15 mouse cellular contexts compared by ENCODE assay signal in genomic region chr17:13667006-13667405, GRCm38 (mm10).
DNase-seq lines count a peak whose midpoint lies in the region; ATAC-seq lines count a peak whose summit lies in the region.
"Had no signal": no experiment of that assay in that cellular context is flagged by ENCODE, and none has a peak within 500 bp of the region (broad histone marks: within the 10 kb centered on the region; RNA-seq: fewer than 3 reads in every experiment).

No protein-coding gene starts in this region.

- H3K27ac ChIP-seq in forebrain, embryonic 11.5 days (ENCODE audit: low read depth, low read length): peak overlapping the region; percentile 99
- 0 out of 2 replicates have a peak overlapping the region, but pooled peaks have one; percentile 0 for H3K27ac ChIP-seq in hindbrain, embryonic 16.5 days (ENCODE audit: low read depth, low read length)
- H3K27ac ChIP-seq in neural tube, embryonic 15.5 days (replicated peaks): peak overlapping the region; percentile 19
- H3K27ac ChIP-seq: macrophage had no signal

- 0 out of 2 replicates have a peak overlapping the region, but pooled peaks have one; percentile 6 for H3K4me2 ChIP-seq in forebrain, embryonic 11.5 days (ENCODE audit: low read depth, low read length, severe bottlenecking)
- no peak overlapping the region for H3K4me2 ChIP-seq in hindbrain, embryonic 16.5 days (ENCODE audit: low read length)
- no peak overlapping the region for H3K4me2 ChIP-seq in neural tube, embryonic 15.5 days
- H3K4me2 ChIP-seq: liver, embryonic 11.5 days had no signal

- peak; percentile 64 for ATAC-seq in forebrain, embryonic 11.5 days (replicated peaks; ENCODE audit: low FRiP score)
- ATAC-seq in hindbrain, embryonic 16.5 days: no peak; the same call in none of the 2 replicates
- ATAC-seq in neural tube, embryonic 15.5 days (ENCODE audit: low FRiP score): no peak
- ATAC-seq in monocyte, adult 5-6 weeks (replicated peaks; ENCODE audit: insufficient number of reproducible peaks, low FRiP score, low TSS enrichment, poor library complexity, severe bottlenecking): no peak
- ATAC-seq in activated CD4-positive, CD25-positive, alpha-beta regulatory T cell, adult 4 months: no peak

- H3K27me3 ChIP-seq in forebrain, embryonic 11.5 days (ENCODE audit: control insufficient read depth, insufficient read depth, low read length): no peaks in the 10 kb centered on the region
- no peaks in the 10 kb centered on the region for H3K27me3 ChIP-seq in hindbrain, embryonic 16.5 days (replicated peaks; ENCODE audit: control insufficient read depth, insufficient read depth, low read length)
- no peaks in the 10 kb centered on the region for H3K27me3 ChIP-seq in neural tube, embryonic 15.5 days (replicated peaks)

- H3K36me3 ChIP-seq in forebrain, embryonic 11.5 days (ENCODE audit: control insufficient read depth, insufficient read depth, low read length): no peaks in the 10 kb centered on the region
- no peaks in the 10 kb centered on the region for H3K36me3 ChIP-seq in hindbrain, embryonic 16.5 days (ENCODE audit: control insufficient read depth, insufficient read depth, low read length)
- no peaks in the 10 kb centered on the region for H3K36me3 ChIP-seq in neural tube, embryonic 15.5 days

- H3K9ac ChIP-seq in forebrain, embryonic 11.5 days (ENCODE audit: low read length): peak overlapping the region; percentile 42
- no peak overlapping the region for H3K9ac ChIP-seq in hindbrain, embryonic 16.5 days (ENCODE audit: low read depth, low read length)
- no peak overlapping the region for H3K9ac ChIP-seq in neural tube, embryonic 15.5 days (replicated peaks)

- WGBS in forebrain, embryonic 11.5 days: 18% methylated on average over 3 of the region's 3 CpGs
- 21% methylated on average over 3 of the region's 3 CpGs for WGBS in hindbrain, embryonic 16.5 days
- WGBS in neural tube, embryonic 15.5 days: 32% methylated on average over 3 of the region's 3 CpGs

- H3K4me3 ChIP-seq in forebrain, embryonic 11.5 days (ENCODE audit: low read depth, low read length): no peak overlapping the region
- no peak overlapping the region for H3K4me3 ChIP-seq in hindbrain, embryonic 16.5 days (ENCODE audit: low read length)
- no peak overlapping the region for H3K4me3 ChIP-seq in neural tube, embryonic 15.5 days (replicated peaks)

- H3K4me1 ChIP-seq in forebrain, embryonic 11.5 days (replicated peaks; ENCODE audit: control insufficient read depth, insufficient read depth, low read length): peaks cover 32% of the 10 kb centered on the region
- H3K4me1 ChIP-seq in hindbrain, embryonic 16.5 days (ENCODE audit: control insufficient read depth, insufficient read depth, low read depth, low read length): peaks cover 16% of the 10 kb centered on the region
- peaks cover 38% of the 10 kb centered on the region for H3K4me1 ChIP-seq in neural tube, embryonic 15.5 days

- H3K9me3 ChIP-seq in forebrain, embryonic 11.5 days (ENCODE audit: control insufficient read depth, low read length): no peaks in the 10 kb centered on the region
- no peaks in the 10 kb centered on the region for H3K9me3 ChIP-seq in hindbrain, embryonic 16.5 days (ENCODE audit: control insufficient read depth, low read length)
- H3K9me3 ChIP-seq in neural tube, embryonic 15.5 days (replicated peaks): no peaks in the 10 kb centered on the region

- DNase-seq in embryo, embryonic 10.5 days (ENCODE audit: low spot score): peak; percentile 46
- DNase-seq in embryo, embryonic 9.5 days (ENCODE audit: extremely low spot score): no peak
- peak; percentile 75 for DNase-seq in forebrain, embryonic 11.5 days (ENCODE audit: low spot score)
- DNase-seq in urinary bladder, adult 2 months (ENCODE audit: low spot score): no peak
- DNase-seq: adrenal gland, postnatal 14 days; heart, postnatal 4 days; kidney, adult 9 months; layer of hippocampus, postnatal 36 days; thymus, postnatal 25 days had no signal

Comparison
In these comparisons a context has a peak if more than half of its experiments do, and no peak if none do; other contexts are left out.
1. DNase-seq: peak in embryo, embryonic 10.5 days (single experiment) and forebrain, embryonic 11.5 days (single experiment); none in embryo, embryonic 9.5 days (single experiment) and urinary bladder, adult 2 months (single experiment).
2. H3K27ac ChIP-seq: peak in every context shown above with its lines; median percentile 99 in forebrain, embryonic 11.5 days; 19 in neural tube, embryonic 15.5 days; 0 in hindbrain, embryonic 16.5 days.